Mouse (Mus musculus): ENCODE results near the gene Smarcb1. TPM values are rescaled to one million over a fixed set of nuclear protein-coding genes. Genes with fewer than 3 reads are reported as not detected.

Gene Smarcb1
- polyA plus RNA-seq, 1 experiment from 2014 or later, result 283 TPM

DNA sequence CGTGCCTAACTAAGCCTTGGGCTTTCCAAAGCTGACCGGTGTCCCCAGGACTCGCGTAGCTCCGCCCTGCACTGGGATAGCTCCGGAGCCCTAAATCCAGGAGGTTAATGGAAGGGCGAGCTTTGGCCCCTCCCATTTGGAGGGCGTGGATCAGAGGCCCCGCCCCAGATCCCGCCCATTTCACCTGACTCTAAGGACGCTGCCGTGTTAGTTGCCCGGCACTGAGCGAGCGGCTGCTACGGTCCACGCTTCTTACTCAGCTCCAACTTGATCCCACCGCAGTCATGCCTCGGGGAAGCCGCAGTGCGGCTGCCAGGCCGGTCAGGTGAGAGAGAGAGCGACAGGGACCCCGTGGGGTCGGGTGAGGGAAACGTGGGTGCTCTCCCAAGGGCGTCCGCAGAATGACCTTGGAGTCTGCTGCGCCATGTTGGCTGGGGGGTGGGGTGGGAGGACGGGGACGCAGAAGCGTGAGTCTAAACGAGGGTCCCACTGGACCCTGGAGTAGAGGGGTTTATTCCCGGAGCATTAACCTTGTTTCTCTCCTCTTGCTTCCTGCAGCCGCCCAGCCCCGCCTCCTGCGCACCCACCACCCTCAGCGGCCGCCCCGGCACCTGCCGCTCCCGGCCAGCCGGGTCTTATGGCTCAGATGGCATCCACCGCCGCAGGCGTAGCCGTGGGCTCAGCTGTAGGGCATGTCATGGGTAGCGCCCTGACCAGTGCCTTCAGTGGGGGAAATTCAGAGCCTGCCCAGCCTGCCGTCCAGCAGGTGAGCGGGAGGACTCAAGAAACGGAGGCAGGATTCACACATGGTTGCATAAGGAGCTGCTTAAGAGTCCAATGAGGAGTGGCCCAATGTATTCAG, 14.5 kb upstream of the Smarcb1 start, which contains the start of gene Mmp11:
Mmp11 (minus strand) TSS at position 817 of the 862 bp plus-strand sequence.
- ATAC-seq (ENCODE audit: low FRiP score, low TSS enrichment) (peak; percentile 57; the same call in 1 of the 2 replicates), DNase-seq (peak; percentile 82)
- Histone ChIP-seq H3K4me3 (replicated peaks; ENCODE audit: low read depth, low read length) (peak within 1 kb of the TSS; percentile 50), H3K36me3 (ENCODE audit: control insufficient read depth, insufficient read depth, low read length) (no peaks in the 10 kb centered on the region), H3K4me2 (ENCODE audit: low read length) (peak within 1 kb of the TSS; percentile 86), H3K27me3 (ENCODE audit: control insufficient read depth, insufficient read depth, low read length) (peaks cover 14% of the 10 kb centered on the region), H3K4me1 (ENCODE audit: control insufficient read depth, insufficient read depth, low read length) (peaks cover 31% of the 10 kb centered on the region), H3K9ac (replicated peaks; ENCODE audit: low read length) (peak within 1 kb of the TSS; percentile 57), H3K27ac (replicated peaks; ENCODE audit: low read depth, low read length) (no peak within 1 kb of the TSS), H3K9me3 (ENCODE audit: control insufficient read depth, low read length) (no peaks in the 10 kb centered on the region)
- under 1% methylated on average over 51 of the region's 51 CpGs for WGBS

DNA sequence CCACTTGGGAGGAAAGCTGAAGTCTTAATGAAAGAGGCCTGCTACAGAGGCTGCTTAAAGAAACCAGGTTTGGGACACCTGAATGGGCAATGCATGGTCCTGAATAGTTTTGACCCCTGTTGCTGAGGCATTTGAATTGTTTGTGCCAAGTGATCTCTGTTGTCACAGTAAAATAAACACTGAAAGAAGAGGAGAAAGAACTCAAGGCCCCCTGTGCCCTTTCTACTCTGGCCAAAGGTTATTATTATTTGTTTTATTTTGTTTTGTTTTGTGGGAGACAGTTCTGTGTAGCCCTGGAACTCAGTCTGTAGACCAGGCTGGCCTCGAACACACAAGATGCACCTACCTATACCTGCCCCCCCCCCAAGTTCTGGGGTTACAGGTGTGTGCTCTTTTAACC, 13.6 kb upstream of the Smarcb1 start:
- H3K4me2 ChIP-seq (ENCODE audit: low read length), result peak overlapping the region; percentile 86
- H3K27ac ChIP-seq (replicated peaks; ENCODE audit: low read depth, low read length), result no peak overlapping the region
- H3K27me3 ChIP-seq (ENCODE audit: control insufficient read depth, insufficient read depth, low read length), result peaks cover 14% of the 10 kb centered on the region
- no peak for DNase-seq
- no peaks in the 10 kb centered on the region for H3K9me3 ChIP-seq (ENCODE audit: control insufficient read depth, low read length)
- ATAC-seq (ENCODE audit: low FRiP score, low TSS enrichment), result no peak
- no peaks in the 10 kb centered on the region for H3K36me3 ChIP-seq (ENCODE audit: control insufficient read depth, insufficient read depth, low read length)
- WGBS, result 90% methylated on average over 1 of the region's 1 CpGs
- H3K9ac ChIP-seq (replicated peaks; ENCODE audit: low read length), result no peak overlapping the region; the same call in 1 of the 2 replicates
- no peak overlapping the region for H3K4me3 ChIP-seq (replicated peaks; ENCODE audit: low read depth, low read length)
- peaks cover 34% of the 10 kb centered on the region for H3K4me1 ChIP-seq (ENCODE audit: control insufficient read depth, insufficient read depth, low read length)

DNA sequence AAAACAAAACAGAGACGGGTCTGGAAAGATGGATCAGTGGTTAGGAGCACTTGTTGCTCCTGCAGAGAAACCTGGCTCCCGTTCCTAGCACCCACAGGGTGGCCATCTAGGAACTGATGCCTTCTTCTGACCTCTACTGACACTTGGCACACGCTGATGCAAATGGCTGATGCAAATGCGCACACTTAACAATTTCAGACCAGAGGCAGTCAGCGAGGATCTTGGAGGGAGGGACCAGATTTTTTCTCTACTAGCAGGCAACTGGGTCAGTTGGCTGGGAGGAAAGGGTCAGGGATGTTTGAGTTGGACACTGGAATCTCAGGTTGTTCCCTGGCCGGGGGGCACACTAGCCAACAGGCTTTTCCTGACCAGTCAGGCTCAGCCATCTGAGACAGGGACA, 11.5 kb upstream of the Smarcb1 start, which contains the start of gene Chchd10:
Chchd10 (plus strand) TSS at position 240 of the 400 bp plus-strand sequence.
- peak within 1 kb of the TSS; percentile 95 for H3K4me2 ChIP-seq (ENCODE audit: low read length)
- no peaks in the 10 kb centered on the region for H3K9me3 ChIP-seq (ENCODE audit: control insufficient read depth, low read length)
- H3K27ac ChIP-seq (replicated peaks; ENCODE audit: low read depth, low read length), result 0 out of 2 replicates have a peak within 1 kb of the TSS, but pooled peaks have one; percentile 45
- H3K36me3 ChIP-seq (ENCODE audit: control insufficient read depth, insufficient read depth, low read length), result no peaks in the 10 kb centered on the region
- peaks cover 14% of the 10 kb centered on the region for H3K27me3 ChIP-seq (ENCODE audit: control insufficient read depth, insufficient read depth, low read length)
- H3K9ac ChIP-seq (replicated peaks; ENCODE audit: low read length), result peak within 1 kb of the TSS; percentile 79
- ATAC-seq (ENCODE audit: low FRiP score, low TSS enrichment), result no peak
- WGBS, result 26% methylated on average over 6 of the region's 6 CpGs
- DNase-seq, result no peak
- peak within 1 kb of the TSS; percentile 50 for H3K4me3 ChIP-seq (replicated peaks; ENCODE audit: low read depth, low read length)
- H3K4me1 ChIP-seq (ENCODE audit: control insufficient read depth, insufficient read depth, low read length), result peaks cover 34% of the 10 kb centered on the region

DNA sequence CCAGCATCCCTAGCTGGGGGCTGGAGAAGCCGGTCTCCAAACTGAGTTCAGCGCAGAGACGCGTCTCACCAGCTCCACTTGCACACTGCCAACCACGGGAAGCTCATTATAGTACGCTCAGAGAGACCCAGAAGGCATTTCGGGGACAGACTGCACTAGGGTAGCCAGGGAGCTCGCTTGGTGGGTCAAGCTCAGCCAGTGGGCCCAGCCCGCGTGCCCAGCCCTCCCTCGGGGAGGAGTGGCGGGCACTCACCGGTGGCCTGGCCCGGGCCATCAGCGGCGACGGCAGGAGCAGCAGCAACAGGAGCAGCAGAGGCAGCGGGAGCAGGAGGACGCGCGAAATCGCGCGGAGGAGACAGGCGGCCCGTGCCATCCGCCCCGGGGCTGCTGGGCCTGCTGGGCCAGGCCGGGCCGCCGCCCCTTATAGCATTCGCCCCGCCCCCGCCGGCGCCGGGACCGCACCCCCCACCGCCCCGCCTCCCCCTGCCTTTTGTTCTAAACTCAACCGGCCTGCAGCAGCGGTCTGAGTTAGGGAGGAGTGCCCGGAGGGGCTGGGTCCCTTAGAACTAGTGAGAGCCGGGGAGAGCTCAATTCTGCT, 10.8 kb upstream of the Smarcb1 start:
- Histone ChIP-seq H3K27ac (replicated peaks; ENCODE audit: low read depth, low read length) (0 out of 2 replicates have a peak overlapping the region, but pooled peaks have one; percentile 45), H3K36me3 (ENCODE audit: control insufficient read depth, insufficient read depth, low read length) (0 out of 2 replicates have a peak, but pooled peaks cover 3% of the 10 kb centered on the region), H3K9ac (replicated peaks; ENCODE audit: low read length) (peak overlapping the region; percentile 79), H3K9me3 (ENCODE audit: control insufficient read depth, low read length) (no peaks in the 10 kb centered on the region), H3K4me2 (ENCODE audit: low read length) (peak overlapping the region; percentile 95), H3K27me3 (ENCODE audit: control insufficient read depth, insufficient read depth, low read length) (peaks cover 14% of the 10 kb centered on the region), H3K4me3 (replicated peaks; ENCODE audit: low read depth, low read length) (peak overlapping the region; percentile 50), H3K4me1 (ENCODE audit: control insufficient read depth, insufficient read depth, low read length) (peaks cover 34% of the 10 kb centered on the region)
- peak; percentile 65; the same call in 1 of the 2 replicates for ATAC-seq (ENCODE audit: low FRiP score, low TSS enrichment)
- 1% methylated on average over 41 of the region's 44 CpGs for WGBS
- DNase-seq, result peak; percentile 75

DNA sequence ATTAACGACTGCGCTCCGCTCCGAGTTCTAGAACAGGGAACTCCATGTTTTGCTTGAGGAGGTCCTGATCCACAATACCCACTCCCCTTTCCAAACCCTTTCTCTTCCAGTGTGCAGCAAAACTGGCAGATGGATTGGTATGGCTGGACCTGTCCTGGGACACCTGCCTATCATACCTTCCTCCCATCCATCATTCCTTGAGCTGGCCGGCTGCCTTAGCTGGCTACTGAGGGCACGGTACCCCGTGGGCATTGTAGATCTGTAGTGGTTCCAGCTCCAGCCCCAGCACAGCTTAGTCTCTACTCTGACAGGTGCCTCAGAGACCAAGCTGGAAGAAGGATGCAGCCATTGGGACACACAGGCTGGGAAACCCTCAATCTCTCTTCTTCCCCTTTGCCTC, 9.9 kb upstream of the Smarcb1 start:
- ATAC-seq (ENCODE audit: low FRiP score, low TSS enrichment), result no peak
- peak overlapping the region; percentile 95 for H3K4me2 ChIP-seq (ENCODE audit: low read length)
- H3K9ac ChIP-seq (replicated peaks; ENCODE audit: low read length), result no peak overlapping the region; the same call in 1 of the 2 replicates
- WGBS, result 29% methylated on average over 7 of the region's 7 CpGs
- H3K4me3 ChIP-seq (replicated peaks; ENCODE audit: low read depth, low read length), result peak overlapping the region; percentile 50
- no peak overlapping the region for H3K27ac ChIP-seq (replicated peaks; ENCODE audit: low read depth, low read length)
- H3K36me3 ChIP-seq (ENCODE audit: control insufficient read depth, insufficient read depth, low read length), result peaks cover 9% of the 10 kb centered on the region; the same call in 1 of the 2 replicates
- H3K9me3 ChIP-seq (ENCODE audit: control insufficient read depth, low read length), result no peaks in the 10 kb centered on the region
- peaks cover 34% of the 10 kb centered on the region for H3K4me1 ChIP-seq (ENCODE audit: control insufficient read depth, insufficient read depth, low read length)
- H3K27me3 ChIP-seq (ENCODE audit: control insufficient read depth, insufficient read depth, low read length), result peaks cover 10% of the 10 kb centered on the region
- no peak for DNase-seq

DNA sequence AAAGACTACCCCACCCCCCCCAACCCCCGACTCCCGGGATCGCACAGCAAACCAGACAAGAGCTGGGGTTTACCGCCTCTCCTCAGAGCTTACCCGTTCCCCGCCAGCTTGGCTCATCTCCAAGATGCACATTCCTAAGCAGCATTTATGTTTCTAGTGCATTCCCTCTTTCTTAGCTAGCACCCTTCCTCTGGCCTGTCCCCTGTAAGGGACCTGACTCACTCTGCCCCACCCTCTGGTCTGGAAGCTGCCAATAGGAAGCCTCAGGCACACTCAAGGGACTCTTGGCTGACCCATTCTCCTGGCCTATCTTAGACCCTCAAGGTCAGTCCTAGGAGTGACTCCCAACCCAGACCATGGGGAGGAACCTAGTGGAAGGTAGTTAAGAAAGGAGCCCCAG, 8.9 kb upstream of the Smarcb1 start:
- DNase-seq (peak; percentile 36), ATAC-seq (ENCODE audit: low FRiP score, low TSS enrichment) (no peak)
- H3K4me3 ChIP-seq (replicated peaks; ENCODE audit: low read depth, low read length), result no peak overlapping the region
- peaks cover 4% of the 10 kb centered on the region; the same call in 1 of the 2 replicates for H3K27me3 ChIP-seq (ENCODE audit: control insufficient read depth, insufficient read depth, low read length)
- H3K9me3 ChIP-seq (ENCODE audit: control insufficient read depth, low read length), result no peaks in the 10 kb centered on the region
- H3K27ac ChIP-seq (replicated peaks; ENCODE audit: low read depth, low read length), result no peak overlapping the region
- H3K9ac ChIP-seq (replicated peaks; ENCODE audit: low read length), result no peak overlapping the region
- peaks cover 16% of the 10 kb centered on the region; the same call in 1 of the 2 replicates for H3K36me3 ChIP-seq (ENCODE audit: control insufficient read depth, insufficient read depth, low read length)
- H3K4me2 ChIP-seq (ENCODE audit: low read length), result no peak overlapping the region
- 23% methylated on average over 6 of the region's 6 CpGs for WGBS
- peaks cover 24% of the 10 kb centered on the region for H3K4me1 ChIP-seq (ENCODE audit: control insufficient read depth, insufficient read depth, low read length)

DNA sequence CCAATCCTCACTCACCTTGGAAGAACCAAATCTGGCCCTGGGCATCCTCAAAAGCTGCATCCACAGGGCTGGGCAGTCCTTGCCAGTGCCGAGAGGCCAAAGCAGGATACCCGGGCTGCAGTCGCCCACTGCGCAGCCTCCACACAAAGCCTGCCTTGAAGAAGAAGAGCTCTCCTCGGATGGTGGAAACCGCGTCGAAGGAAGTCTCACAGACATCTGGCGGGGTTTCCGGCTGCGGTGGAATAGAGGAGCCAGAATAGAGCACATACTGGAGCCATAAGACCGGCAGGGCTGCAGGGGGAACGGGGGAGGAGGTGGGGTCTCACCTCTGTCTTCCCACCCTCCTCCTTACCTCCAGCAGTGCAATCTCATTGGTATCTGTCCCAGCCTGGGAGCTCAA, 5.0 kb upstream of the Smarcb1 start:
- H3K4me2 ChIP-seq (ENCODE audit: low read length), result no peak overlapping the region

DNA sequence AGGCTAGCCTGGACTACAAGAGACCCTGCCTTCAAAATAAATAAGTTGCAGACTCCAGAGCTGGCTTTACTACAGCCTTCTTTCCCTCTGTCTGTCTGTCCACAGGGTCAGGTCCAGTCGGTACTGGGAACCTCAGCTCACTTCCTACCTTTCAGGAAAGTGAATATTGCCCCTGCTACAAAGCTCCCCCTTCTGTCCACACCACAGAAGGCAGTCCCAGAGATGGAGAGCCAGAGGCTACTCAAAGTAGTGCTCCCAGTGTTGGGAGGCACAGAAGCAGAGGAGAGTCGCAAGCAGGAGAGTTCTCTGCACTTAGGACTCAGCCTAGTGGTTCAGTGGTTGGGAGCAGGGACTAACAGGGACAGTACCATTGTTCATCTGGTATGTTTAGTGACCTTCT, 2.9 kb upstream of the Smarcb1 start:
- Histone ChIP-seq H3K4me2 (ENCODE audit: low read length) (no peak overlapping the region), H3K36me3 (ENCODE audit: control insufficient read depth, insufficient read depth, low read length) (peaks cover 16% of the 10 kb centered on the region), H3K9ac (replicated peaks; ENCODE audit: low read length) (no peak overlapping the region), H3K4me3 (replicated peaks; ENCODE audit: low read depth, low read length) (no peak overlapping the region), H3K9me3 (ENCODE audit: control insufficient read depth, low read length) (no peaks in the 10 kb centered on the region), H3K4me1 (ENCODE audit: control insufficient read depth, insufficient read depth, low read length) (peaks cover 22% of the 10 kb centered on the region), H3K27ac (replicated peaks; ENCODE audit: low read depth, low read length) (no peak overlapping the region), H3K27me3 (ENCODE audit: control insufficient read depth, insufficient read depth, low read length) (no peaks in the 10 kb centered on the region)
- 64% methylated on average over 2 of the region's 2 CpGs for WGBS
- DNase-seq (no peak), ATAC-seq (ENCODE audit: low FRiP score, low TSS enrichment) (no peak)

More for the DNA sequence above, 5.0 kb upstream of the Smarcb1 start:
- WGBS, result 72% methylated on average over 13 of the region's 13 CpGs
- DNase-seq (no peak), ATAC-seq (ENCODE audit: low FRiP score, low TSS enrichment) (no peak)
- no peaks in the 10 kb centered on the region for H3K27me3 ChIP-seq (ENCODE audit: control insufficient read depth, insufficient read depth, low read length)
- no peaks in the 10 kb centered on the region for H3K9me3 ChIP-seq (ENCODE audit: control insufficient read depth, low read length)
- H3K27ac ChIP-seq (replicated peaks; ENCODE audit: low read depth, low read length), result no peak overlapping the region
- H3K4me1 ChIP-seq (ENCODE audit: control insufficient read depth, insufficient read depth, low read length), result peaks cover 18% of the 10 kb centered on the region
- H3K36me3 ChIP-seq (ENCODE audit: control insufficient read depth, insufficient read depth, low read length), result peaks cover 16% of the 10 kb centered on the region; the same call in 1 of the 2 replicates
- no peak overlapping the region for H3K4me3 ChIP-seq (replicated peaks; ENCODE audit: low read depth, low read length)
- H3K9ac ChIP-seq (replicated peaks; ENCODE audit: low read length), result no peak overlapping the region
